Mouse (Mus musculus) layer of hippocampus, adult 9-11 months (tissue): Measurements from ENCODE around the gene Gramd1a.

Source experiments
- DNase-seq: peaks from one replicate; pipeline ENCODE4 v3.0.0; 2022

Gene Gramd1a

GRCm38 (mm10) chr7:31150566-31151300 lies 5.0 kb downstream of the Gramd1a start:
- DNase-seq = peak; percentile 86

- no peak for DNase-seq
Observed at GRCm38 (mm10) chr7:31149751-31150565, 5.7 kb downstream of the Gramd1a start.

- DNase-seq = no peak
Observed at GRCm38 (mm10) chr7:31149271-31149670, 6.4 kb downstream of the Gramd1a start.

GRCm38 (mm10) chr7:31148756-31149155 lies 6.9 kb downstream of the Gramd1a start:
- no peak for DNase-seq

GRCm38 (mm10) chr7:31148086-31148485 lies 7.6 kb downstream of the Gramd1a start:
- no peak for DNase-seq

GRCm38 (mm10) chr7:31145596-31146160 lies 10.0 kb downstream of the Gramd1a start:
- no peak for DNase-seq

- DNase-seq = no peak
Observed at GRCm38 (mm10) chr7:31144886-31145285, 10.8 kb downstream of the Gramd1a start.

GRCm38 (mm10) chr7:31140941-31141340 lies 14.8 kb downstream of the Gramd1a start:
- no peak for DNase-seq

GRCm38 (mm10) chr7:31140302-31140701 lies 15.4 kb downstream of the Gramd1a start:
- no peak for DNase-seq

- DNase-seq = no peak
Observed at GRCm38 (mm10) chr7:31139765-31140164, 15.9 kb downstream of the Gramd1a start.

GRCm38 (mm10) chr7:31135717-31136116 lies 20.0 kb downstream of the Gramd1a start:
- no peak for DNase-seq

GRCm38 (mm10) chr7:31131866-31132265 lies 23.8 kb downstream of the Gramd1a start:
- DNase-seq = no peak

GRCm38 (mm10) chr7:31130841-31131240 lies 24.9 kb downstream of the Gramd1a start:
- DNase-seq = no peak

GRCm38 (mm10) chr7:31130197-31130596 lies 25.5 kb downstream of the Gramd1a start:
- DNase-seq = no peak

GRCm38 (mm10) chr7:31128157-31128705 lies 27.5 kb downstream of the Gramd1a start:
- no peak for DNase-seq

- DNase-seq = no peak
Observed at GRCm38 (mm10) chr7:31126851-31127724, 28.6 kb downstream of the Gramd1a start, which contains the start of gene Scn1b. Scn1b (minus strand) TSS chr7:31127003.

- DNase-seq = no peak
Observed at GRCm38 (mm10) chr7:31126211-31126751, 29.4 kb downstream of the Gramd1a start.

- DNase-seq = no peak
Observed at GRCm38 (mm10) chr7:31125116-31125515, 30.6 kb downstream of the Gramd1a start.

GRCm38 (mm10) chr7:31124381-31124780 lies 31.3 kb downstream of the Gramd1a start:
- DNase-seq = no peak

GRCm38 (mm10) chr7:31123697-31124096 lies 32.0 kb downstream of the Gramd1a start:
- DNase-seq = no peak

GRCm38 (mm10) chr7:31122641-31123631 lies 32.8 kb downstream of the Gramd1a start:
- no peak for DNase-seq
